Mouse (Mus musculus) heart, embryonic 10.5 days (tissue): ENCODE measurements around the gene Neurod4. TPM values are rescaled to one million over a fixed set of nuclear protein-coding genes. Genes with fewer than 3 reads are reported as not detected.

Experiments used
- DNase-seq: peaks from one replicate; pipeline ENCODE4 v3.0.0-alpha.2; 2017; ENCODE audit warnings: low spot score
- H3K27ac ChIP-seq: fragments of 300-500 bp; sonication (generic); 2 replicates; pipeline ENCODE4 v1.5.1; 2016; ENCODE audit warnings: mild to moderate bottlenecking
- H3K27me3 ChIP-seq: fragments of 300-500 bp; sonication (generic); 2 replicates; pipeline ENCODE4 v1.6.1; 2016; ENCODE audit warnings: mild to moderate bottlenecking; ENCODE audit not compliant: poor library complexity, insufficient read depth, severe bottlenecking
- H3K36me3 ChIP-seq: fragments of 300-500 bp; sonication (generic); 2 replicates; pipeline ENCODE4 v1.6.1; 2016; ENCODE audit warnings: mild to moderate bottlenecking, moderate library complexity
- H3K4me1 ChIP-seq: fragments of 300-500 bp; sonication (generic); 2 replicates; pipeline ENCODE4 v1.6.1; 2016; ENCODE audit warnings: mild to moderate bottlenecking
- H3K4me3 ChIP-seq: fragments of 300-500 bp; sonication (generic); 2 replicates; pipeline ENCODE4 v1.5.1; 2016; ENCODE audit warnings: mild to moderate bottlenecking, moderate library complexity
- H3K9me3 ChIP-seq: fragments of 300-500 bp; sonication (generic); 2 replicates; pipeline ENCODE4 v1.6.1; 2016; ENCODE audit warnings: mild to moderate bottlenecking, moderate library complexity
- WGBS: fragments of 180-500 bp; shearing (Covaris S2); methylation state at CpG from one replicate; pipeline ENCODE4 v1.1.7; 2016; 5-methylcytosine and 5-hydroxymethylcytosine counted together
- polyA plus RNA-seq: library from polyadenylated mRNA; unstranded; fragments of >200 nt; fragmentation: Nextera tagmentation; extraction: Ambion mirVana; gene quantifications from 2 replicates; pipeline ENCODE4 v1.2.1, GENCODE M21; 2016

Neurod4 gene
- polyA plus RNA-seq, 1 experiment from 2014 or later, result 0.28 TPM

GRCm38 (mm10) chr10:130225034-130225433 is 55.0 kb downstream of the Neurod4 start:
- no peak overlapping the region for H3K4me3 ChIP-seq
- H3K4me1 ChIP-seq, result no peaks in the 10 kb centered on the region
- 74% methylated on average over 3 of the region's 3 CpGs for WGBS
- no peaks in the 10 kb centered on the region for H3K36me3 ChIP-seq
- DNase-seq, result no peak
- no peaks in the 10 kb centered on the region for H3K9me3 ChIP-seq
- no peaks in the 10 kb centered on the region for H3K27me3 ChIP-seq
- H3K27ac ChIP-seq, result no peak overlapping the region

Other genes with a start within 250 kb of the Neurod4 start
- not detected in 2 replicates for gene Olfr821, start 249.9 kb downstream of the Neurod4 start, polyA plus RNA-seq
- not detected in 2 replicates for gene Olfr822, start 209.0 kb downstream of the Neurod4 start, polyA plus RNA-seq
- not detected in 2 replicates for gene Olfr823, start 164.9 kb downstream of the Neurod4 start, polyA plus RNA-seq
- not detected in 2 replicates for gene Olfr824, start 150.2 kb downstream of the Neurod4 start, polyA plus RNA-seq
- gene Olfr825, start 113.5 kb downstream of the Neurod4 start, polyA plus RNA-seq, result not detected in 2 replicates
- not detected in 2 replicates for gene Olfr826, start 96.1 kb downstream of the Neurod4 start, polyA plus RNA-seq
- not detected in 2 replicates for gene Olfr827, start 65.8 kb downstream of the Neurod4 start, polyA plus RNA-seq
- 0.23 TPM in 1 of 2 replicates, not detected in the other for gene Tespa1, start 42.6 kb upstream of the Neurod4 start, polyA plus RNA-seq
- not detected in 2 replicates for gene Vmn2r84, start 114.1 kb upstream of the Neurod4 start, polyA plus RNA-seq
- not detected in 2 replicates for gene Vmn2r85, start 149.5 kb upstream of the Neurod4 start, polyA plus RNA-seq
- gene Vmn2r86, start 175.8 kb upstream of the Neurod4 start, polyA plus RNA-seq, result not detected in 2 replicates
- not detected in 2 replicates for gene Vmn2r87, start 217.2 kb upstream of the Neurod4 start, polyA plus RNA-seq